Mouse (Mus musculus) stomach, adult 2 months (tissue): ENCODE data around the gene Rpl9-ps6. TPM values are rescaled to one million over a fixed set of nuclear protein-coding genes. Genes with fewer than 3 reads are reported as not detected.

Source experiments
- polyA plus RNA-seq: library from polyadenylated mRNA; depleted of rRNA; stranded (reverse); fragments of >200 nt; gene quantifications from 2 replicates; pipeline ENCODE4 v1.2.3, GENCODE M21; 2012; rRNA removed

The Rpl9-ps6 gene
- 0.22 and 0.28 TPM in 2 replicates for polyA plus RNA-seq

DNA sequence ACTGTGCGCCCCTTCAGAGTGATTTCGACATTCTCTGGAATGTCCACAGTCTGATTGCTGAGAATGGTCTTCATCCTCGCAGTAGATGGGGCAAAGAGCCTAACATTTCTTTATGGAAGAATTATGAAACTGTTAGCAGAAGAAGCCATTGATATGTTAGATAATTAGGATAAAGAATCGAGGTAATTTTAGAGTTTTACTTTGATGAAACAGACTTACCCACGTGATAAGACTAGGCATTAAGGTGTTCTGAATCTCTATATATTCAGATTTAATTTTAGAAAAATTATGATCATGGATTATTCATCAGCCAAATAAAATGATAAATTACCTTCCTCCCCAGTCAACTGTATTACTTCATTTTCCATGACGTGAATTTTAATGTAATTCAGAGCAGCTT is at the start of gene Rpl9-ps6:
Rpl9-ps6 (minus strand) TSS at position 101 of the 400 bp plus-strand sequence.

DNA sequence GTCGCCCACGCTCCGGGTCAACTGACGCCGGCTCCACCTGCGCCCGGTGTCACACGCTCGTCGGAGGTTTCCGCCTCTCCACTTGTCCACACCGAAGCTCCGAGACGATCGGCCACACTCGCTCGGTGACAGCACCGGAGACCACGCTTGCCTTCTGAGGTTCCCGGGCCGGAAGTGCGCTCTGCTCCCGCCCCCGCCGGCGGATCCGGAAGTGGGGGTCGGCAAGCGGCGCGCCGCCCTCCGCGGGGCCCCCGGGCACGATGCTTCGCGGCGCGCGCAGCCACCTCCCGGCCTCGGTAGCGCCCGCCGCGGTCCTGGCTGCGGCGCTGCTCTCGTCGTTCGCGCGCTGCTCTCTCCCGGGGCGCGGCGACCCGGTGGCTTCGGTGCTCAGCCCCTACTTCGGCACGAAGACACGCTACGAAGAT is 19.3 kb upstream of the Rpl9-ps6 start, which contains the start of gene Minpp1:
Minpp1 (plus strand) TSS at position 89 of the 425 bp plus-strand sequence.

Other genes with a start within 250 kb of the Rpl9-ps6 start
- gene Sgms1, start 76.9 kb downstream of the Rpl9-ps6 start, polyA plus RNA-seq, result 3.8 and 5.4 TPM in 2 replicates
- gene Minpp1, start 19.2 kb upstream of the Rpl9-ps6 start, polyA plus RNA-seq, result 31.5 and 60.9 TPM in 2 replicates
- 6.4 and 11.8 TPM in 2 replicates for gene Papss2, start 129.2 kb upstream of the Rpl9-ps6 start, polyA plus RNA-seq